Mouse (Mus musculus) myocyte (in vitro differentiated cells): Measurements from ENCODE around the gene Asap3. TPM values are rescaled to one million over a fixed set of nuclear protein-coding genes. Genes with fewer than 3 reads are reported as not detected.

ENCODE experiments used
- H3K27me3 ChIP-seq: one replicate; pipeline ENCODE4 v1.6.1; 2011; ENCODE audit not compliant: control insufficient read depth, insufficient read depth, insufficient read length
- H3K36me3 ChIP-seq: one replicate; pipeline ENCODE4 v1.6.1; 2011; ENCODE audit not compliant: control insufficient read depth, insufficient read depth
- H3K4me2 ChIP-seq: one replicate; pipeline ENCODE4 v1.6.1; 2011; ENCODE audit warnings: low read depth, control low read depth
- H3K4me3 ChIP-seq: one replicate; pipeline ENCODE4 v1.5.1; 2011; ENCODE audit warnings: mild to moderate bottlenecking, control low read depth, moderate library complexity
- H3K79me2 ChIP-seq: one replicate; pipeline ENCODE4 v1.6.1; 2011; ENCODE audit not compliant: control insufficient read depth, insufficient read depth
- H3ac ChIP-seq: one replicate; pipeline ENCODE4 v1.6.1; 2011; ENCODE audit not compliant: control insufficient read depth, insufficient read length
- CEBPB ChIP-seq: IDR thresholded peaks from 2 replicates; pipeline ENCODE4 v1.6.1; 2011; ENCODE audit warnings: mild to moderate bottlenecking, moderate library complexity; ENCODE audit not compliant: poor library complexity, insufficient read depth, severe bottlenecking
- E2F4 ChIP-seq: IDR thresholded peaks from one replicate; pipeline ENCODE4 v1.6.1; 2011; ENCODE audit warnings: mild to moderate bottlenecking, control low read depth, moderate library complexity; ENCODE audit not compliant: insufficient read depth
- MAX ChIP-seq: IDR thresholded peaks from one replicate; pipeline ENCODE4 v1.6.1; 2011; ENCODE audit warnings: low read depth, mild to moderate bottlenecking, control low read depth
- MYOD1 ChIP-seq, 3 experiments: IDR thresholded peaks; one replicate each; pipeline ENCODE4 v1.6.1; 2011; ENCODE audit warnings: control low read depth in 2 of 3, low read depth in 2 of 3, mild to moderate bottlenecking in 2 of 3, moderate library complexity in 1 of 3; ENCODE audit not compliant: insufficient read length in 2 of 3, control insufficient read depth in 1 of 3
- MYOG ChIP-seq, 3 experiments: IDR thresholded peaks; one replicate each; pipeline ENCODE4 v1.6.1; 2011; ENCODE audit warnings: control low read depth in 2 of 3, low read depth in 2 of 3, mild to moderate bottlenecking in 2 of 3; ENCODE audit not compliant: insufficient read length in 2 of 3, control insufficient read depth in 1 of 3, insufficient read depth in 1 of 3
- POLR2A ChIP-seq: IDR thresholded peaks from one replicate; pipeline ENCODE4 v1.6.1; 2011; ENCODE audit warnings: low read depth, mild to moderate bottlenecking, control low read depth, moderate library complexity; ENCODE audit not compliant: insufficient read length
- POLR2AphosphoS2 ChIP-seq: IDR thresholded peaks from one replicate; pipeline ENCODE4 v1.6.1; 2011; ENCODE audit warnings: low read depth, control low read depth; ENCODE audit not compliant: insufficient read length
- REST ChIP-seq: IDR thresholded peaks from one replicate; pipeline ENCODE4 v1.6.1; 2011; ENCODE audit warnings: mild to moderate bottlenecking, control low read depth, moderate library complexity; ENCODE audit not compliant: insufficient read depth, insufficient read length
- SRF ChIP-seq: IDR thresholded peaks from one replicate; pipeline ENCODE4 v1.6.1; 2011; ENCODE audit warnings: low read depth; ENCODE audit not compliant: control insufficient read depth, insufficient read length
- TCF12 ChIP-seq: IDR thresholded peaks from one replicate; pipeline ENCODE4 v1.6.1; 2011; ENCODE audit warnings: mild to moderate bottlenecking, control low read depth; ENCODE audit not compliant: poor library complexity, insufficient read depth, severe bottlenecking
- TCF3 ChIP-seq: IDR thresholded peaks from one replicate; pipeline ENCODE4 v1.6.1; 2011; ENCODE audit warnings: low read depth, control low read depth; ENCODE audit not compliant: insufficient read length
- USF1 ChIP-seq: IDR thresholded peaks from one replicate; pipeline ENCODE4 v1.6.1; 2011; ENCODE audit warnings: low read depth, mild to moderate bottlenecking, control low read depth, moderate library complexity
- polyA plus RNA-seq: library from polyadenylated mRNA; unstranded; fragments of >200 nt; fragmentation: generic; extraction: Trizol; gene quantifications from one replicate; pipeline ENCODE4 v1.2.1, GENCODE M21; 2012; ENCODE audit warnings: missing spikeins

Asap3 gene
- polyA plus RNA-seq, 1 experiment, result 3.9 TPM

DNA sequence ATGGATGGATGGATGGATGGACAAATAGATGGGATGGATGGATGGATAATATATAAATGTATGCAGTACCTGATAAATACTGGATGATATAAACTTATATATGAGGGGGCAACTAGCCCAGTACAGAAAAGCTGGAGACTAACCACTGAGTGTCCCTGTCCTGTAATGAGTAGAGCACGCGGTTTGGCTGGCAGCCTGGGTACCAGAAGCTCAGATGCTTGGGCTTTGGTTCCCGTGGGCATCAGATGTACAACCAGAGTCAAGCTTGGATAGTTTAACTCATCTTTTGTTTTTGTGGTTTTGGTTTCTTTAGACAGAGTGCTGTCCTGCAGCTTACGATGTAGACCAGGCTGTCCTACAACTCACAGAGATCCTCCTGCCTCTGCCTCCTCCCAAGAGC lies 57.4 kb downstream of the Asap3 start:
- H3K79me2 ChIP-seq, result no peaks in the 10 kb centered on the region
- H3K36me3 ChIP-seq, result no peaks in the 10 kb centered on the region
- no peak for TF ChIP-seq SRF
- no peak for TF ChIP-seq MAX
- TF ChIP-seq E2F4, result no peak
- no peak for TF ChIP-seq MYOG (IDR thresholded peaks at IDR 0.05; ENCODE audit: control insufficient read depth in 1 of 3, insufficient read depth in 1 of 3, insufficient read length in 2 of 3, low read depth in 2 of 3)
- TF ChIP-seq POLR2A, result no peak
- no peak for TF ChIP-seq TCF3
- no peak for TF ChIP-seq CEBPB
- no peak for TF ChIP-seq MYOD1 (IDR thresholded peaks at IDR 0.05; ENCODE audit: control insufficient read depth in 1 of 3, insufficient read length in 2 of 3, low read depth in 2 of 3)
- no peak for TF ChIP-seq REST
- no peak for TF ChIP-seq TCF12
- TF ChIP-seq POLR2AphosphoS2, result no peak

GRCm38 (mm10) chr4:136266716-136267343 lies 60.7 kb downstream of the Asap3 start:
- TF ChIP-seq MYOG (IDR thresholded peaks at IDR 0.05; ENCODE audit: control insufficient read depth in 1 of 3, insufficient read depth in 1 of 3, insufficient read length in 2 of 3, low read depth in 2 of 3) (no peak), MYOD1 (IDR thresholded peaks at IDR 0.05; ENCODE audit: control insufficient read depth in 1 of 3, insufficient read length in 2 of 3, low read depth in 2 of 3) (no peak)
- Histone ChIP-seq H3K4me3 (no peak overlapping the region), H3K4me2 (no peak overlapping the region), H3ac (no peak overlapping the region), H3K79me2 (no peaks in the 10 kb centered on the region), H3K36me3 (no peaks in the 10 kb centered on the region), H3K27me3 (no peaks in the 10 kb centered on the region)

More for the DNA sequence above, 57.4 kb downstream of the Asap3 start:
- no peak overlapping the region for H3ac ChIP-seq
- H3K27me3 ChIP-seq, result no peaks in the 10 kb centered on the region
- no peak overlapping the region for H3K4me2 ChIP-seq
- no peak overlapping the region for H3K4me3 ChIP-seq

DNA sequence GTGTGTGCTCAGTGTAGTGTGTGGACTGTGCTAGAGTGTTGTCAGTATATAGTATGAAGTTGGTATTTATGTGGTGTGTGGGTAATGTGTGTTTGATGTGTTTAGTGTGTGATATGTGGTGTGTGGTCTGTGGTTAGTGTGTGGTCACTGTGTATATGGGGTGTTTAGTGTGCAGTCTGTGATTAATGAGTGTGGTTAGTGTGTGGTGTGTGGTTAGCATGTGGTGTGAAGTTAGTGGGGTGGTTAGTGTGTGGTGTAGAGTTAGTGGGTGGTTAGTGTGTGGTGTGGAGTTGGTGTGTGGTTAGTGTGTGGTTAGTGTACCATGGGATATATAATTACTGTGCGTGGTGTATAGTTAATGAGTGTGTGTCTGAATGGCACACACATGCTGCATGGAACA lies 62.7 kb downstream of the Asap3 start:
- TF ChIP-seq REST, result no peak
- Histone ChIP-seq H3K36me3 (no peaks in the 10 kb centered on the region), H3K4me3 (no peak overlapping the region), H3K4me2 (no peak overlapping the region), H3K27me3 (no peaks in the 10 kb centered on the region), H3ac (no peak overlapping the region), H3K79me2 (no peaks in the 10 kb centered on the region)

- H3K27me3 ChIP-seq, result peaks cover 7% of the 10 kb centered on the region
- no peak overlapping the region for H3K4me3 ChIP-seq
- no peak overlapping the region for H3ac ChIP-seq
- no peaks in the 10 kb centered on the region for H3K79me2 ChIP-seq
- TF ChIP-seq E2F4, result no peak
- peak; percentile 10 to 87 (median 79) for TF ChIP-seq MYOD1 (IDR thresholded peaks at IDR 0.05; ENCODE audit: control insufficient read depth in 1 of 3, insufficient read length in 2 of 3, low read depth in 2 of 3)
- TF ChIP-seq POLR2AphosphoS2, result no peak
- no peak for TF ChIP-seq TCF12
- peak in 1 of 3 experiments; percentile 60 for TF ChIP-seq MYOG (IDR thresholded peaks at IDR 0.05; ENCODE audit: control insufficient read depth in 1 of 3, insufficient read depth in 1 of 3, insufficient read length in 2 of 3, low read depth in 2 of 3)
- no peak for TF ChIP-seq CEBPB
- no peak for TF ChIP-seq TCF3
- H3K4me2 ChIP-seq, result no peak overlapping the region
- H3K36me3 ChIP-seq, result no peaks in the 10 kb centered on the region
Observed at GRCm38 (mm10) chr4:136270648-136271047, 64.5 kb downstream of the Asap3 start.

DNA sequence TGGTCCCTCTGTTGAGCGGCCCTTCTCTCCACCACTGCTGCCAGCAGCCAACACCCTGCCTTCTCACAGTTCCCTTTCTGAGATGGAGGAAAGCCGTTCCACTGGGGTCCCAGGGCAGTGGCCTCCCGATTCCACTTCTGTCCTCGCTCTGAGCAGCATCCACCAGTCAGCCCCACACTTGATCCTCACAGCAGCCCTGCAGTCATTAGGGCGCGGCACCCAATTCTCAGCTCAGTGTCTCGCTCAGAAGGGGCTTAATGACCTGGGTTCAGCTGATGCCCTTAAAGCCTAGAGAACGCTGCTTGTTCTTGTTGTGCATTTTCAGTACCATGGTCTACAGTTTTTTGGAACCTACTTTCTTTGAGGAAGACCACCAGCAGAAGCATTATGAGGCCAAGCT lies 74.9 kb downstream of the Asap3 start:
- Histone ChIP-seq H3ac (no peak overlapping the region), H3K4me3 (no peak overlapping the region), H3K27me3 (peaks cover 19% of the 10 kb centered on the region), H3K4me2 (no peak overlapping the region), H3K36me3 (no peaks in the 10 kb centered on the region), H3K79me2 (no peaks in the 10 kb centered on the region)
- TF ChIP-seq TCF12 (no peak), MYOD1 (IDR thresholded peaks at IDR 0.05; ENCODE audit: control insufficient read depth in 1 of 3, insufficient read length in 2 of 3, low read depth in 2 of 3) (no peak), SRF (no peak), TCF3 (no peak), E2F4 (no peak), CEBPB (no peak), REST (no peak), POLR2A (no peak), MYOG (IDR thresholded peaks at IDR 0.05; ENCODE audit: control insufficient read depth in 1 of 3, insufficient read depth in 1 of 3, insufficient read length in 2 of 3, low read depth in 2 of 3) (no peak), POLR2AphosphoS2 (no peak), USF1 (no peak), MAX (no peak)
